Mouse (Mus musculus) left cerebral cortex, adult 2 months (tissue): Measurements from ENCODE around the gene Ncs1. TPM values are rescaled to one million over a fixed set of nuclear protein-coding genes. Genes with fewer than 3 reads are reported as not detected.
A peak's percentile ranks its signal among the peaks of the same experiment; 100 is the strongest.

Experiments used
- DNase-seq, 2 experiments: peaks; one replicate each; pipeline ENCODE4 v3.0.0; 2021 to 2022; ENCODE audit warnings: low spot score in 2 of 2, mixed read lengths in 1 of 2; ENCODE audit errors: extremely low spot score in 1 of 2
- H3K27ac ChIP-seq: fragments of 200-600 bp; 2 replicates; pipeline ENCODE4 v1.8.1; 2022
- H3K4me3 ChIP-seq: fragments of 200-600 bp; 2 replicates; pipeline ENCODE4 v1.8.1; 2022
- CTCF ChIP-seq: fragments of 200-600 bp; IDR thresholded peaks from 2 replicates; pipeline ENCODE4 v1.8.1; 2022; ENCODE audit warnings: antibody characterized with exemption, mild to moderate bottlenecking, moderate library complexity
- intact Hi-C: fragments of 180-260 bp; cut with DNase I; formaldehyde crosslinking; loops from one replicate; pipeline ENCODE4 v1.15.1; 2025
- total RNA-seq, 2 experiments: library from RNA; stranded (reverse); gene quantifications; 2 replicates each; pipeline ENCODE4 v1.2.3; 2021

Gene Ncs1
- total RNA-seq, 2 experiments from 2014 or later: 217 to 242 TPM

- Histone ChIP-seq H3K4me3 (no peak overlapping the region), H3K27ac (no peak overlapping the region)
- intact Hi-C loops: loop anchor here (2.0 kb wide), 2 partner anchors 45 to 53 kb away; no protein-coding TSS in a partner anchor
- peak; percentile 99 for TF ChIP-seq CTCF
- peak; percentile 60 to 71 for DNase-seq
Observed at GRCm38 (mm10) chr2:31291421-31291820, 45.8 kb downstream of the Ncs1 start.

GRCm38 (mm10) chr2:31294985-31295384 lies 49.4 kb downstream of the Ncs1 start:
- peak; percentile 95 for TF ChIP-seq CTCF
- peak; percentile 76 to 80 for DNase-seq
- Histone ChIP-seq H3K27ac (peak overlapping the region; percentile 38; the same call in 1 of the 2 replicates), H3K4me3 (no peak overlapping the region)
- intact Hi-C loops: loop anchor here (5.0 kb wide), 1 partner anchor 87 kb away; no protein-coding TSS in a partner anchor

- Histone ChIP-seq H3K4me3 (no peak overlapping the region), H3K27ac (no peak overlapping the region)
- TF ChIP-seq CTCF: no peak
- intact Hi-C loops: loop anchor here (1.0 to 5.0 kb wide), 2 partner anchors 86 to 102 kb away; no protein-coding TSS in a partner anchor
- DNase-seq: no peak
Observed at GRCm38 (mm10) chr2:31296395-31296794, 50.8 kb downstream of the Ncs1 start.

- intact Hi-C loops: loop anchor here (5.0 kb wide), 1 partner anchor 85 kb away; no protein-coding TSS in a partner anchor
- TF ChIP-seq CTCF: no peak
- peak in 1 of 2 experiments; percentile 53 for DNase-seq
- peak overlapping the region; percentile 57 for H3K4me3 ChIP-seq
- no peak overlapping the region for H3K27ac ChIP-seq
Observed at GRCm38 (mm10) chr2:31297602-31298268, 52.1 kb downstream of the Ncs1 start.

- TF ChIP-seq CTCF: no peak
- Histone ChIP-seq H3K27ac (no peak overlapping the region), H3K4me3 (no peak overlapping the region)
- intact Hi-C loops: loop anchor here (5.0 kb wide), 1 partner anchor 83 kb away; no protein-coding TSS in a partner anchor
- no peak for DNase-seq
Observed at GRCm38 (mm10) chr2:31298814-31299213, 53.2 kb downstream of the Ncs1 start.

- no peak for DNase-seq
- intact Hi-C loops: loop anchor here (5.0 kb wide), 1 partner anchor 83 kb away; no protein-coding TSS in a partner anchor
- TF ChIP-seq CTCF: peak; percentile 75
- no peak overlapping the region for H3K4me3 ChIP-seq
- no peak overlapping the region for H3K27ac ChIP-seq
Observed at GRCm38 (mm10) chr2:31299266-31299665, 53.6 kb downstream of the Ncs1 start.

GRCm38 (mm10) chr2:31299996-31300395 lies 54.4 kb downstream of the Ncs1 start:
- DNase-seq: no peak
- no peak overlapping the region for H3K4me3 ChIP-seq
- H3K27ac ChIP-seq: no peak overlapping the region
- TF ChIP-seq CTCF: no peak
- intact Hi-C loops: loop anchor here (5.0 to 10.0 kb wide), 2 partner anchors 82 to 275 kb away; no protein-coding TSS in a partner anchor

GRCm38 (mm10) chr2:31303177-31303576 lies 57.6 kb downstream of the Ncs1 start:
- no peak for DNase-seq
- intact Hi-C loops: loop anchor here (10.0 kb wide), 1 partner anchor 278 kb away; no protein-coding TSS in a partner anchor
- no peak overlapping the region for H3K27ac ChIP-seq
- no peak for TF ChIP-seq CTCF
- H3K4me3 ChIP-seq: no peak overlapping the region

GRCm38 (mm10) chr2:31304191-31304590 lies 58.6 kb downstream of the Ncs1 start:
- DNase-seq: no peak
- no peak overlapping the region for H3K27ac ChIP-seq
- intact Hi-C loops: loop anchor here (10.0 kb wide), 1 partner anchor 279 kb away; no protein-coding TSS in a partner anchor
- H3K4me3 ChIP-seq: no peak overlapping the region
- no peak for TF ChIP-seq CTCF

- Histone ChIP-seq H3K4me3 (no peak overlapping the region), H3K27ac (no peak overlapping the region)
- TF ChIP-seq CTCF: no peak
- no peak for DNase-seq
- intact Hi-C loops: loop anchor here (10.0 kb wide), 1 partner anchor 280 kb away; no protein-coding TSS in a partner anchor
Observed at GRCm38 (mm10) chr2:31304801-31305665, 59.4 kb downstream of the Ncs1 start.

GRCm38 (mm10) chr2:31305684-31306083 lies 60.1 kb downstream of the Ncs1 start:
- intact Hi-C loops: loop anchor here (10.0 kb wide), 1 partner anchor 281 kb away; no protein-coding TSS in a partner anchor
- TF ChIP-seq CTCF: peak; percentile 58
- H3K4me3 ChIP-seq: no peak overlapping the region
- H3K27ac ChIP-seq: no peak overlapping the region
- DNase-seq: no peak

GRCm38 (mm10) chr2:31308257-31308656 lies 62.6 kb downstream of the Ncs1 start:
- TF ChIP-seq CTCF: peak; percentile 20; the same call in 1 of the 2 replicates
- Histone ChIP-seq H3K4me3 (no peak overlapping the region), H3K27ac (no peak overlapping the region)
- DNase-seq: no peak
- intact Hi-C loops: loop anchor here (10.0 kb wide), 1 partner anchor 283 kb away; no protein-coding TSS in a partner anchor
